In the genomic region with DNA sequence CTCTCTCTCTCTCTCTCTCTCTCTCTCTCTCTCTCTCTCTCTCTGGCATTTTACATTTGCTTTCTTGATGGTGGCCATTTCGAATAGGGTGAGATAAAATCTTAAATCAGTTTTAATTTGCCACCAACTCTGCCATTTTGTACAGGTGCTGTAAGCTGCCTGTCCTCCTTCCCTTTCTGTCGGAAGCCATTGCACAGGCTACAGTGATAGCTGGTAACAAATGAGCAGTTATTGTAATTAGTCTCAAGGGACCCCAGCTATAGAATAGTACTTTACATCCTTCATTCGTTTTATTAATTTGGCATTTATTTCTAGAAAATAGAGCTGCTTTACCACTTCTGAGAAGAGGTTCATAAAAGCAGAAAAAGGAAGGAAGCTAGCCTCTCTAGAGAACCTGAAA, we compare ENCODE assay signal across 23 mouse cellular contexts.
"Had no signal": no experiment of that assay in that cellular context is flagged by ENCODE, and none has a peak within 500 bp of the region (broad histone marks: within the 10 kb centered on the region; RNA-seq: fewer than 3 reads in every experiment).

No protein-coding gene starts in this region.

- H3K27me3 ChIP-seq: hindbrain, embryonic 12.5 days; hindbrain, embryonic 15.5 days; intestine, embryonic 15.5 days; limb, embryonic 12.5 days; liver, embryonic 13.5 days had no signal

- H3K9me3 ChIP-seq: hindbrain, embryonic 10.5 days; hindbrain, embryonic 12.5 days; hindbrain, embryonic 15.5 days; intestine, embryonic 15.5 days; limb, embryonic 10.5 days; limb, embryonic 12.5 days; liver, embryonic 13.5 days had no signal

- ATAC-seq: inflammation-experienced regulatory T-cells, adult 6 months; intestine, embryonic 15.5 days; intestine, postnatal 0 days had no signal

- H3K4me3 ChIP-seq: hindbrain, embryonic 10.5 days; hindbrain, embryonic 12.5 days; hindbrain, embryonic 15.5 days; intestine, embryonic 15.5 days; layer of hippocampus, adult 2 months; left cerebral cortex, adult 2 months; limb, embryonic 10.5 days; limb, embryonic 12.5 days; liver, embryonic 13.5 days had no signal

- H3K4me2 ChIP-seq: heart, embryonic 11.5 days; hindbrain, embryonic 12.5 days; hindbrain, embryonic 15.5 days; intestine, embryonic 15.5 days; limb, embryonic 12.5 days; liver, embryonic 11.5 days; liver, embryonic 13.5 days had no signal

- H3K27ac ChIP-seq: hindbrain, embryonic 10.5 days; hindbrain, embryonic 12.5 days; hindbrain, embryonic 15.5 days; intestine, embryonic 15.5 days; layer of hippocampus, adult 2 months; left cerebral cortex, adult 2 months; limb, embryonic 10.5 days; limb, embryonic 12.5 days; liver, embryonic 13.5 days had no signal

- H3K36me3 ChIP-seq: hindbrain, embryonic 10.5 days; hindbrain, embryonic 12.5 days; hindbrain, embryonic 15.5 days; intestine, embryonic 15.5 days; limb, embryonic 10.5 days; limb, embryonic 12.5 days; liver, embryonic 13.5 days had no signal

- H3K4me1 ChIP-seq: hindbrain, embryonic 10.5 days; hindbrain, embryonic 12.5 days; hindbrain, embryonic 15.5 days; liver, embryonic 13.5 days had no signal

- DNase-seq: gastrocnemius, postnatal 25 days; heart, adult 18-20 months; heart, postnatal 10 days; heart, postnatal 4 days; kidney, adult 18-20 months; kidney, adult 8-10 months; kidney, postnatal 10 days; kidney, postnatal 25 days; kidney, postnatal 4 days; liver; liver, embryonic 13.5 days had no signal

- H3K9ac ChIP-seq: hindbrain, embryonic 12.5 days; hindbrain, embryonic 15.5 days; intestine, embryonic 15.5 days; limb, embryonic 12.5 days; liver, embryonic 13.5 days had no signal
